Mouse (Mus musculus) thymus, postnatal 0 days (tissue): ENCODE results near the gene Prkn. TPM values are rescaled to one million over a fixed set of nuclear protein-coding genes. Genes with fewer than 3 reads are reported as not detected.

ENCODE experiments used
- DNase-seq: peaks from one replicate; pipeline ENCODE4 v3.0.0-alpha.2; 2015; ENCODE audit warnings: low spot score
- polyA plus RNA-seq: library from polyadenylated mRNA; unstranded; fragments of >200 nt; fragmentation: Nextera tagmentation; extraction: Ambion mirVana; gene quantifications from 2 replicates; pipeline ENCODE4 v1.2.1, GENCODE M21; 2015

The Prkn gene
- polyA plus RNA-seq, 1 experiment from 2014 or later: 2.1 TPM

- no peak for DNase-seq
These were observed 989.3 kb downstream of the Prkn start for GRCm38 (mm10) chr17:11829501-11829900.

DNA sequence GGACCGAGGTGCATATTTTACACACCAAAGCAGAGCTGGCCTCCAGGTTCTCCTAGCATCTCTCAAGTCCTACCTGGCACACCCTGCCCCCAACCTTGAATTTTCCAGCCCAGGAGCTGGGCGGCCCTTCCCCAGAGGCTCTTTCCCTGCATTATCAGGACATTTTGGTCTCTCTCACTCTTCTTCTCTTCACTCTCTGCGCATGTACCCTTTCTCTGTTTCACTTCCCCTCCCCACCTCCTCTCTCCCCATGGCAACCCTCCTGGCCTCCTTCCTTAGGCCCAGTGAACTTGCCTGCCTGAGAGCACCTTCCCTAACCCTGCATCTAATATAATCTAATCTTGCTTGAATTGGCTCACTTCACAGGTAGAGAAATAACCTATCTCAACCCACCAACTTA lies 996.9 kb downstream of the Prkn start:
- no peak for DNase-seq

DNA sequence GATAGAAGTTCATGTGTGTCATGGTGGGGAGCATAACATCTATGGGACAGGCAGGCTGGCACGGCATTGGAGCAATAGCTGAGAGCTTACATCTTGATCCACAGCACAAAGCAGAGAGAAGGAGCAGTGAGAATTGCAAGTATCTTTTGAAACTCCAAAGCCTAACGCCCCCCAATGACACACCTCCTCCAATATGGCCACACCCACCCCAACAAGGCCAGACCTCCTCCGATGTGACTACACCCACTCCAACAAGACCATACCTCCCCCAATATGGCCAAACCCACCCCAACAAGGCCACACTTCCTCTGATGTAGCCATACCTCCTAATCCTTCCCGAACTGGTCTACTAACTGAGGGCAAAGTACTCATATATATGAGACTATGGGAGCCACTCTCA lies 1004.3 kb downstream of the Prkn start:
- DNase-seq: no peak

GRCm38 (mm10) chr17:11844989-11845388 lies 1004.8 kb downstream of the Prkn start:
- DNase-seq: no peak

GRCm38 (mm10) chr17:11845506-11845905 lies 1005.3 kb downstream of the Prkn start:
- DNase-seq: no peak

GRCm38 (mm10) chr17:11854571-11854970 lies 1014.4 kb downstream of the Prkn start:
- DNase-seq: no peak

DNA sequence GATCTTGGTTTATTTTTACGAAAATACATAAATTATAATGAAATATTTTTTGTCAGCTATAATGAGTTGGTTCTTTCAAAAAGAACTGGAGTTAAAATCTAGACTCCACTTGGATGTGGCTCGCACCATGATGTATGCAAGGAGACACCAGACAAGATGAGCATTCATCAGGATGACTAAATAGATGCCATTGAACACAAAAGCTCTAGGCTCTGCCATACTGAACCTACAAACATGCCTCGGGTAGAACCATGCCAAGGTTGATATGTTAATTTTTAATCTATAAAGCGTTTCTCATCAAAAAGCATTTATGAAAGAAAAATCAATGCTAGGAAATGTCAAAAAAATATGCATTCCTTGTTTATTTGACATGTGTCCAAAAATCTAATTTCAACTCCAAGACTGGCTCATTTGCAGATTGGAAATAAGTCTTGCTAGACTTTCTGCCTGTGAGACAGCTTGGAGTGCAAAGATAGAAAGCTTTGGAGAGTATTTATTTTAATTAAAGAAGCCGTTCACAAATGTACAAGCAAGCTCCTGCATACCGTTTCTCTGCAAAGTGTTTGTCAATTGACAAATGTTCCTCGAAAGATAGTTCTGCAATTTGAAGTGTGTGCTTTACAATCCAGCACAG lies 1018.7 kb downstream of the Prkn start:
- DNase-seq: no peak

- no peak for DNase-seq
These were observed 1021.0 kb downstream of the Prkn start for GRCm38 (mm10) chr17:11861178-11861577.

- no peak for DNase-seq
These were observed 1022.2 kb downstream of the Prkn start for GRCm38 (mm10) chr17:11862360-11862759.

DNA sequence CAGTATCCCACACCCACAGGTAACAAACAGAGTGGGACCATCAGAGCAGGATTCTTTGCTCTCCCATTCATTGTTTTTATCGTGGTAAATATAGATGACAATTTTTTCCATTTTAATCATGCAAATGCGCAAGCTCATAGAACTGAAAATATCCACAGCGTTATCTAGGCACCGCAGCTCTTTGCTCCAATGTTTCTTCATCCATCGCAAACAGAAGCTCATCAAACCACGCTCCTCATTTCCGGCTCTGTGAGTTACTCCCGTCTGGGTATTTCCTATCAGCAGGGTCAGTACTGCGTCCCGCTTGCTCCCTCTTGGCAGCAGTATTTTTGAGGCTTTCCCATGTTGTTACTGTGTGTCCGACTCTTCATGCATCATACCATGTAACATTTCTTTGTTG lies 1022.8 kb downstream of the Prkn start:
- DNase-seq: no peak

- no peak for DNase-seq
These were observed 1026.0 kb downstream of the Prkn start for GRCm38 (mm10) chr17:11866231-11866630.

DNA sequence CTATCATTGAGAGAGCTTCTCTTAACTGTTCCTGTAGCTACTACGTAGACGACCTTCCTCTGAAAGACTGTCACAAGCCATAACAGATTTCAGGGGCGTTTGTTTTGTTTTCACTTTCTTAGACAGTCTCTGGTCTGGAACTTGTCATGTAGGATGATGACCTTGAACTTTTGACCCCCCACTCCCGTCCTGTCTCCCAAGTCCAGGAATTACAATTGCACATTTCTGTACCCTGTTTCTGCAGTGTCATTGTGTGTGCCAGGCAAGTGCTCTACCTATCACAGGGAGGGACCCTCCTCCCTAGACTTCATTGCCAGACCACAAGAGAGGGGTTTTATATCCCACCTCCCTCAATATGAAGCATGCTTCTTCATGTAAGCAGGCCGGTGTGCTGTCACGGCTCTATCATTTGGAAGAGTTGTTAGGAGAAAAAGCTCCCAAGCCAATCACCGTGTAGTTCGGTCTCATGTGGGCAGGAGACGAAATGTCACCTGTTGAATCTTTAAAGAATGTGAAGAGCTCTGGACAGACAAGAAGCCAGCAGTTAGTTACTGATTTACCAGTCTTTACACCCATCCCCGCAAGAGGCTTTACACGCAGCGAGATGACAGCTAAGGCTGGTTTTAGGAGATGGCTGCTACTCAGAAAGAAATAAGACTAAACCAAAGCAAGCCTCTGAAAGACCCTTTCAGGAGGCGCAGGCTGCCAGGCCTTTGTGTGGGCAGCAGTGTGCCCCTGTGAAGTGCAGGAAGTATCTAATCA lies 1027.3 kb downstream of the Prkn start:
- DNase-seq: no peak

DNA sequence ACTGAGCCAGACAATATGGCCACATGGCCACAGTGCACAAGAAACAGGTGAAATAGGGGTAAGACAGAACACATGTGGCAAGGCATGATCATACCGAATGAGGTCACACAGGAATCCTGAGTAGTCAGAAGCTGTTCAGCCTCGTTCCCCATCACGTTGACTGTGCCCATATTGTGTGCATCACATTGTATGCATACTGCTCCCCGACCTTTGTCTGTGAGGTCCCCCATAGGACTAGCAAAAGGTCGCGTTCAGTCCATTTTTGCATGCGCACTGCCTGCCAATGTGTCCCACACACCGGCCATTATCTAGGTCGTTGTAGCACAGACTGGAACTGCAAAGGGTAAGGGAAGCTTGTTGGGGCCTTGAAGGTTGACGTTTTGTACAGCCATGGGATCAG lies 1030.4 kb downstream of the Prkn start:
- no peak for DNase-seq

- no peak for DNase-seq
These were observed 1036.1 kb downstream of the Prkn start for GRCm38 (mm10) chr17:11876240-11876639.

- DNase-seq: no peak
These were observed 1041.1 kb downstream of the Prkn start for GRCm38 (mm10) chr17:11881110-11881820.

DNA sequence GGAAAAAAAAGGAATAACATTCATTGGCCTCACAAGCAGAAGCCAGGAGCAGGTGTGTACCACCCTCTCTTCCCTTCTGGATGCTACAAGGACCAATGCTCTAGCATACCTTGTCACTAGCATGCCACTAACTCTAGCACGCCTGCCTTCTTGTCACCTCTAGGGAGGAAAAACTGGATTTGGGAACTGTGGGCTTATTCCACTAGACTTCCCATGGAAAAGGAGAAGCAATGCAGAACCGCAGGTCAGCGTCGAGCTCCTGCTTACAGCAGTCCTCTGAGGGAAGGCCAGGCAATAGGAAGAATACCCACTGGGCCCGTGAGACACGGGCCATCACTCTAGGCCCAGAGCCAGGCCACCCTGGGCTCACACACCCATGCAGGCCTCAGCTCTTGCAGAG lies 1045.4 kb downstream of the Prkn start:
- DNase-seq: no peak

DNA sequence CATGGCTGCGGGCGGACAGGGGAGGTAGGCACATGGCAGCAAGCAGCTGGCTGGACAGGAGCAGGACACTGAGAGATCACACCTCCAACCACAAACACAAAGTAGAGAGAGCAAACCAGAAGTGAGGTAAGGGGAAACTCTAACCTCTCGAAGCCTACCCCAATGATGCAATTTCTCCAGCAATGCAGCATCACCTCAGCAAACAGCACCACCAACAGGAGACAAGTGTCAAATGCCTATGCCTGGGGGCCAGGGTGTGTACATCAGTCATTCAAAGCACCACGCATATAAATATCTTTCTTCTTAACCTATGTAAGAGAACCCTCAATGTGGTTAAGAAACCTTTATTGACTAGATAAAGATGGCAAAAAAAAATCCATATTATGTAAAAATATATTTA lies 1046.8 kb downstream of the Prkn start:
- DNase-seq: no peak

DNA sequence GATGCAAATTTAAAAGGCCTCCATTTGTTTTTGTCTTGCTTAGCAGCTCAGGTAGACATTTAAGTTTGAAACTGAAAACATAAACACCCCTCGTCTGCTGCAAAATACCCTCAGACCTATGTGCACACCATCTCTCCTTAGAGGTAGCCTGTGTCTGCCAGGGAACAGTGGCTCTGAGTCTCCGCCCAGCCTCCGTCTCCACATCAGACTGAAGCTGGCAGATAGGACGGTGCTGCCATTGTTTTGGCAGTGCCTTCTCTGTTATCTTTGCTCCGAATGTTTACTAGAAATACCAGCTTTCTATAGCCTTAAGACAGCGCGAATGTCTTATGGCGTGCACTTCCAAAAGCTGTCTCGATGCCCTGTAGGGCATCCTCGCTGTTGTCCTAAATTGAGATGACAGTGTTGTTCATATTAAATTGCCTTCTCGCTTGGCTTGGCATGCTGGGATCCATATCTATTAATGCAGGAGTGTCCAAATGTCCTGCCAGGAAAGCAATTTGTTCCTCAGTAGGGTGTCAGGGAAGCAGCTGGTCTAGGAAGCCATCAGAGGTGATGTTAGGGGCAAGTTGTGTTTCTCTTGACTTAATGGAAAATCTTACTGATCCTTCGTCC lies 1047.5 kb downstream of the Prkn start:
- DNase-seq: no peak

- no peak for DNase-seq
These were observed 1048.6 kb downstream of the Prkn start for GRCm38 (mm10) chr17:11888806-11889205.

DNA sequence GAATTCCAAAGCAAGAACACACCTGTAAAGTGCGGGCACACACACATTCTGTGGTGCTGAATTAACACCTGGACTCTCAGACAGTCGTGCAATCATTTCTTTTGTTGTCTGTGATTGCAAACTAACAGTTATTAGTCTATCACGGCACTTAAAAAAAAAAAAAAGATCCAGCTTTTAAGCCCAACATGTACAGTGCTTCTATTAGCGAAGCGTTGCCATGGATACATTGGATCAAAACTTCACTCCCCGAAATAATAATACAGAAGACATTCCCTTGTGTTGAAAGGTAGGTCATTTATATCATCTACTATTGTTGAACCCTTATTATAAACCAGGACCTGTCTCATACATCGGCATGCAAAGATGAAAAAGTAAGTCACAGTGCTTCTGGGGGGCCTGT lies 1060.1 kb downstream of the Prkn start:
- DNase-seq: no peak

- DNase-seq: no peak
These were observed 1061.5 kb downstream of the Prkn start for GRCm38 (mm10) chr17:11901731-11902130.

- no peak for DNase-seq
These were observed 1062.8 kb downstream of the Prkn start for GRCm38 (mm10) chr17:11903001-11903400.
